Mouse (Mus musculus): Measurements from ENCODE around the gene Slc51a. TPM values are rescaled to one million over a fixed set of nuclear protein-coding genes. Genes with fewer than 3 reads are reported as not detected.

Gene Slc51a
- polyA plus RNA-seq, 1 experiment from 2014 or later = 0.29 TPM

- no peaks in the 10 kb centered on the region for H3K9me3 ChIP-seq (ENCODE audit: control insufficient read depth, low read length)
- H3K36me3 ChIP-seq (ENCODE audit: control insufficient read depth, insufficient read depth, low read length) = no peaks in the 10 kb centered on the region
- WGBS = 73% methylated on average over 3 of the region's 3 CpGs
- ATAC-seq (replicated peaks; ENCODE audit: low FRiP score) (no peak), DNase-seq (ENCODE audit: low spot score) (no peak)
- no peak overlapping the region for H3K4me3 ChIP-seq (ENCODE audit: low read depth, low read length)
- H3K27me3 ChIP-seq (ENCODE audit: control insufficient read depth, insufficient read depth, low read length) = no peaks in the 10 kb centered on the region
- no peak overlapping the region for H3K4me2 ChIP-seq (ENCODE audit: low read depth, low read length, severe bottlenecking)
- no peak overlapping the region for H3K9ac ChIP-seq (ENCODE audit: low read length)
- H3K27ac ChIP-seq (ENCODE audit: low read depth, low read length) = no peak overlapping the region
- H3K4me1 ChIP-seq (replicated peaks; ENCODE audit: control insufficient read depth, insufficient read depth, low read length) = peaks cover 10% of the 10 kb centered on the region
Measured at GRCm38 (mm10) chr16:32511338-32511734, 23.7 kb upstream of the Slc51a start.

- H3K4me3 ChIP-seq (ENCODE audit: low read depth, low read length) = no peak overlapping the region
- WGBS = 72% methylated on average over 18 of the region's 18 CpGs
- H3K9me3 ChIP-seq (ENCODE audit: control insufficient read depth, low read length) = no peaks in the 10 kb centered on the region
- H3K9ac ChIP-seq (ENCODE audit: low read length) = no peak overlapping the region
- no peaks in the 10 kb centered on the region for H3K36me3 ChIP-seq (ENCODE audit: control insufficient read depth, insufficient read depth, low read length)
- no peak for DNase-seq (ENCODE audit: low spot score)
- no peak overlapping the region for H3K4me2 ChIP-seq (ENCODE audit: low read depth, low read length, severe bottlenecking)
- H3K27ac ChIP-seq (ENCODE audit: low read depth, low read length) = no peak overlapping the region
- no peak for ATAC-seq (replicated peaks; ENCODE audit: low FRiP score)
- no peaks in the 10 kb centered on the region for H3K27me3 ChIP-seq (ENCODE audit: control insufficient read depth, insufficient read depth, low read length)
- H3K4me1 ChIP-seq (replicated peaks; ENCODE audit: control insufficient read depth, insufficient read depth, low read length) = peaks cover 7% of the 10 kb centered on the region
Measured at GRCm38 (mm10) chr16:32510399-32511337, 23.0 kb upstream of the Slc51a start.

- H3K9me3 ChIP-seq (ENCODE audit: control insufficient read depth, low read length) = no peaks in the 10 kb centered on the region
- H3K9ac ChIP-seq (ENCODE audit: low read length) = peak overlapping the region; percentile 12; the same call in 1 of the 2 replicates
- DNase-seq (ENCODE audit: low spot score) (peak; percentile 64), ATAC-seq (replicated peaks; ENCODE audit: low FRiP score) (peak; percentile 65; the same call in 1 of the 2 replicates)
- no peaks in the 10 kb centered on the region for H3K36me3 ChIP-seq (ENCODE audit: control insufficient read depth, insufficient read depth, low read length)
- H3K27ac ChIP-seq (ENCODE audit: low read depth, low read length) = peak overlapping the region; percentile 43; the same call in 1 of the 2 replicates
- no peak overlapping the region for H3K4me3 ChIP-seq (ENCODE audit: low read depth, low read length)
- WGBS = 68% methylated on average over 9 of the region's 9 CpGs
- H3K4me2 ChIP-seq (ENCODE audit: low read depth, low read length, severe bottlenecking) = no peak overlapping the region
- no peaks in the 10 kb centered on the region for H3K27me3 ChIP-seq (ENCODE audit: control insufficient read depth, insufficient read depth, low read length)
- peaks cover 2% of the 10 kb centered on the region; the same call in 1 of the 2 replicates for H3K4me1 ChIP-seq (replicated peaks; ENCODE audit: control insufficient read depth, insufficient read depth, low read length)
Measured at GRCm38 (mm10) chr16:32509066-32509942, 21.6 kb upstream of the Slc51a start.

- ATAC-seq (replicated peaks; ENCODE audit: low FRiP score) = no peak
- no peak overlapping the region for H3K4me3 ChIP-seq (ENCODE audit: low read depth, low read length)
Measured at GRCm38 (mm10) chr16:32508506-32509065, 20.9 kb upstream of the Slc51a start.

GRCm38 (mm10) chr16:32508035-32508434 lies 20.4 kb upstream of the Slc51a start:
- Histone ChIP-seq H3K36me3 (ENCODE audit: control insufficient read depth, insufficient read depth, low read length) (no peaks in the 10 kb centered on the region), H3K4me2 (ENCODE audit: low read depth, low read length, severe bottlenecking) (no peak overlapping the region), H3K27me3 (ENCODE audit: control insufficient read depth, insufficient read depth, low read length) (no peaks in the 10 kb centered on the region), H3K27ac (ENCODE audit: low read depth, low read length) (0 out of 2 replicates have a peak overlapping the region, but pooled peaks have one; percentile 43), H3K4me1 (replicated peaks; ENCODE audit: control insufficient read depth, insufficient read depth, low read length) (peaks cover 2% of the 10 kb centered on the region; the same call in 1 of the 2 replicates), H3K4me3 (ENCODE audit: low read depth, low read length) (no peak overlapping the region), H3K9ac (ENCODE audit: low read length) (no peak overlapping the region), H3K9me3 (ENCODE audit: control insufficient read depth, low read length) (no peaks in the 10 kb centered on the region)
- DNase-seq (ENCODE audit: low spot score) = no peak
- WGBS = 89% methylated on average over 5 of the region's 5 CpGs
- ATAC-seq (replicated peaks; ENCODE audit: low FRiP score) = no peak

More at GRCm38 (mm10) chr16:32508506-32509065, 20.9 kb upstream of the Slc51a start:
- Histone ChIP-seq H3K9ac (ENCODE audit: low read length) (no peak overlapping the region; the same call in 1 of the 2 replicates), H3K9me3 (ENCODE audit: control insufficient read depth, low read length) (no peaks in the 10 kb centered on the region), H3K27me3 (ENCODE audit: control insufficient read depth, insufficient read depth, low read length) (no peaks in the 10 kb centered on the region), H3K4me1 (replicated peaks; ENCODE audit: control insufficient read depth, insufficient read depth, low read length) (peaks cover 2% of the 10 kb centered on the region; the same call in 1 of the 2 replicates), H3K27ac (ENCODE audit: low read depth, low read length) (peak overlapping the region; percentile 43), H3K4me2 (ENCODE audit: low read depth, low read length, severe bottlenecking) (no peak overlapping the region), H3K36me3 (ENCODE audit: control insufficient read depth, insufficient read depth, low read length) (no peaks in the 10 kb centered on the region)
- 51% methylated on average over 3 of the region's 3 CpGs for WGBS
- DNase-seq (ENCODE audit: low spot score) = no peak

- ATAC-seq (replicated peaks; ENCODE audit: low FRiP score) (0 out of 2 replicates have a peak, but pooled peaks have one; percentile 28), DNase-seq (ENCODE audit: low spot score) (peak; percentile 86)
- H3K4me3 ChIP-seq (ENCODE audit: low read depth, low read length) = no peak overlapping the region
- H3K4me2 ChIP-seq (ENCODE audit: low read depth, low read length, severe bottlenecking) = no peak overlapping the region
- no peak overlapping the region for H3K27ac ChIP-seq (ENCODE audit: low read depth, low read length)
- 21% methylated on average over 9 of the region's 9 CpGs for WGBS
- no peaks in the 10 kb centered on the region for H3K36me3 ChIP-seq (ENCODE audit: control insufficient read depth, insufficient read depth, low read length)
- no peaks in the 10 kb centered on the region for H3K27me3 ChIP-seq (ENCODE audit: control insufficient read depth, insufficient read depth, low read length)
- no peaks in the 10 kb centered on the region for H3K9me3 ChIP-seq (ENCODE audit: control insufficient read depth, low read length)
- H3K9ac ChIP-seq (ENCODE audit: low read length) = no peak overlapping the region
- peaks cover 2% of the 10 kb centered on the region; the same call in 1 of the 2 replicates for H3K4me1 ChIP-seq (replicated peaks; ENCODE audit: control insufficient read depth, insufficient read depth, low read length)
Measured at GRCm38 (mm10) chr16:32507407-32507806, 19.7 kb upstream of the Slc51a start.

- H3K9ac ChIP-seq (ENCODE audit: low read length) = no peak overlapping the region
- no peak for DNase-seq (ENCODE audit: low spot score)
- no peaks in the 10 kb centered on the region for H3K9me3 ChIP-seq (ENCODE audit: control insufficient read depth, low read length)
- no peak overlapping the region for H3K4me3 ChIP-seq (ENCODE audit: low read depth, low read length)
- no peaks in the 10 kb centered on the region for H3K36me3 ChIP-seq (ENCODE audit: control insufficient read depth, insufficient read depth, low read length)
- no peak overlapping the region for H3K4me2 ChIP-seq (ENCODE audit: low read depth, low read length, severe bottlenecking)
- H3K4me1 ChIP-seq (replicated peaks; ENCODE audit: control insufficient read depth, insufficient read depth, low read length) = peaks cover 2% of the 10 kb centered on the region; the same call in 1 of the 2 replicates
- WGBS = 80% methylated on average over 7 of the region's 7 CpGs
- H3K27ac ChIP-seq (ENCODE audit: low read depth, low read length) = no peak overlapping the region
- no peak for ATAC-seq (replicated peaks; ENCODE audit: low FRiP score)
- no peaks in the 10 kb centered on the region for H3K27me3 ChIP-seq (ENCODE audit: control insufficient read depth, insufficient read depth, low read length)
Measured at GRCm38 (mm10) chr16:32506868-32507267, 19.2 kb upstream of the Slc51a start.

- H3K36me3 ChIP-seq (ENCODE audit: control insufficient read depth, insufficient read depth, low read length) = no peaks in the 10 kb centered on the region
- ATAC-seq (replicated peaks; ENCODE audit: low FRiP score) = no peak
- DNase-seq (ENCODE audit: low spot score) = no peak
- no peak overlapping the region for H3K27ac ChIP-seq (ENCODE audit: low read depth, low read length)
- H3K27me3 ChIP-seq (ENCODE audit: control insufficient read depth, insufficient read depth, low read length) = no peaks in the 10 kb centered on the region
- no peaks in the 10 kb centered on the region for H3K9me3 ChIP-seq (ENCODE audit: control insufficient read depth, low read length)
- H3K4me2 ChIP-seq (ENCODE audit: low read depth, low read length, severe bottlenecking) = no peak overlapping the region
- H3K4me1 ChIP-seq (replicated peaks; ENCODE audit: control insufficient read depth, insufficient read depth, low read length) = peaks cover 2% of the 10 kb centered on the region; the same call in 1 of the 2 replicates
- 82% methylated on average over 8 of the region's 8 CpGs for WGBS
- no peak overlapping the region for H3K4me3 ChIP-seq (ENCODE audit: low read depth, low read length)
- H3K9ac ChIP-seq (ENCODE audit: low read length) = no peak overlapping the region
Measured at GRCm38 (mm10) chr16:32506298-32506697, 18.6 kb upstream of the Slc51a start.

Measured in forebrain, embryonic 11.5 days (tissue).